Mouse (Mus musculus) small intestine, adult 2 months (tissue): Measurements from ENCODE around the gene Mtss1l.

Experiments used
- CTCF ChIP-seq: fragments of 200-500 bp; IDR thresholded peaks from 2 replicates; pipeline ENCODE4 v1.5.1; 2012; ENCODE audit warnings: low read depth, mild to moderate bottlenecking, control low read depth, inconsistent platforms, low read length, moderate library complexity, mixed read lengths; ENCODE audit not compliant: insufficient replicate concordance, insufficient read length; ENCODE audit errors: extremely low read depth
- POLR2A ChIP-seq: fragments of 200-500 bp; IDR thresholded peaks from 2 replicates; pipeline ENCODE4 v1.6.1; 2012; ENCODE audit warnings: low read depth, mild to moderate bottlenecking, control low read depth, inconsistent platforms, low read length, moderate library complexity

GRCm38 (mm10) chr8:110756196-110756595 lies 34.9 kb downstream of the Mtss1l start:
- TF ChIP-seq POLR2A: no peak
- no peak for TF ChIP-seq CTCF
